Mouse (Mus musculus) adrenal gland (tissue): ENCODE data around the gene Gm156.
"Not testable (repeated sequence)": the region's sequence is repeated elsewhere in the genome, so short reads cannot be mapped to it uniquely, and the experiment has no call there.

ENCODE experiments used
- intact Hi-C: fragments of 180-260 bp; cut with DNase I; formaldehyde crosslinking; loops from one replicate; pipeline ENCODE4 v1.15.1; 2025
- long read RNA-seq, 2 experiments: library from polyadenylated mRNA; unstranded; transcript quantifications; one replicate each; pipeline ENCODE4 v2.0.0; 2020; ENCODE audit warnings: borderline replicate concordance in 1 of 2; ENCODE audit not compliant: insufficient replicate concordance in 1 of 2

Gm156 gene
- long read RNA-seq, experiment 1: 0 reads
- long read RNA-seq, experiment 2: 0 reads

DNA sequence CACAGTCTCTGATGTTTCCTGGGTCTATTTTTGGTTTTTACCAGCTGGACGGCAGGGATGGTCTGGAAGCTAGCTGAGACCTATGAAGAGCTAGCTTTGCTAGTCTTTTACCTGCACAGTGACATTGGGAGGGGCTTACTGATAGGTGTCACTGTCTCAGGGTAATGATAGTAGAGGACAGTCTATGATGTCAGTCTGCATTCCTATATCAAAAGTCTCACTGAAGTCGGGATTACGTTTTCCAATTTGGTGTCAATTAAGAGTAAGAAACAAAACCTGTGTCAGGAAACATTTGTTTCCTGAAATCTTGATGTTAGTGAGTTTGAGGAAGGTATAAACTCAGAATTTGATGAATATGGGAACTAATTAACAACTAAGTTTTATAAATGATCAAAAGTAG, at the start of gene Gm156:
Gm156 (minus strand) TSS at position 101 of the 400 bp plus-strand sequence.
- intact Hi-C loops: not testable (repeated sequence)

DNA sequence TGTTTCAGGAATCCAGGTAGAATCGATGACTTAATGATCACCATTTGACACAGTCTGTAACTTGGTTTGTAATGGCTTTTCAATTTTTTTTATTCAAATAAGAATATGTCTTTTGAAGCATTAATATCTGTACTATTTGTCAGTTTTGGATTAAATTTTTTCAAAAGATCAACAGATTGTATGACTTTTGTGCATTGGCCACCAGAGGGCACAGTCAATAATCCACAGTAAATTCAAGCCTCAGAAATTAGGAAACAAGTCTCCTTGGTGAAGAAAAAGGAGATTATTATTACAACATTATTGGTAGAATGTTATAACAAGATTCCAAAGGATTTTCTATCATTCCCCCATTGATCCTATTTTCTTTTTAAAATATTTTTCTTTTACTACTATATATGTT, 41.5 kb upstream of the Gm156 start:
- intact Hi-C loops: loop anchor here (10.0 kb wide), 2 partner anchors 241 to 1529 kb away; partner anchors contain the start of gene Styk1

DNA sequence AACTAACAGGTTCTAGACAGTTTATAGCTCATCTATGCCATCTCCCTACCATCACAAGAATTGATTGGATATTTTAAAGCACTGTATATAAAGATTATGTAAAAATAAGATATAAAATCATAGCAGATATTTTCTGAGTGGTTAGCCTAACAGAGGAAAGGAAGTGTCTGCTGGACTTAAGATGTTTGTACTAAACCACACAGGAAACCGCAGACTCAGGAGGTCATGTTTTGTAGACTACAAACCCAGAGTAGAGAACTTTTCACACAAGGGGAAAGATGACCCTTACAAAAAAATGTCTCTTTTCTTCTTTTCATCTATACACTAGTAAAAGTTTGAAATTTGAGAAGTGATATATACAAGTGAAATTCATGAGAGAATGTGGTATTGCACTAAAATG, 39.9 kb upstream of the Gm156 start:
- intact Hi-C loops: loop anchor here (5.0 to 10.0 kb wide), 3 partner anchors 37 to 1531 kb away; partner anchors contain the start of gene Styk1

DNA sequence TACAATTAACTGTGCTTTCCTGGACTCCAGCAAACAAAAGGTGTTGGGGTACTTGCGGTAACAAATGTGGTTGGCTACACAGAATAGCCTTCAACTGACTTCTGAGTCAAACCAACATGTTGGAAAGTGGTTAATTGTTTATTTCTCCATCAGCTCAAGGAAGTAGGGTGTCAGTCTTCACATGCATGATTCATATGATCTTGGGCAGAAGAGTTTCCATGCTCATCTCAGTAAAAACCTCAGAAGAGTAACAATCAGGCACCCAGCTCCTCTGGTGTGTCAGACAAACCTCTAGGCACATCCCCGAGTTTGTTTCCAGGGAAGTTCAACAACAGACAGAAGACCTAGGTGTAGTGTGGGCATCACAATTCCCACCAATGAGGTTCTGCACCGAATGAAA, 33.7 kb upstream of the Gm156 start:
- intact Hi-C loops: no loop called here

DNA sequence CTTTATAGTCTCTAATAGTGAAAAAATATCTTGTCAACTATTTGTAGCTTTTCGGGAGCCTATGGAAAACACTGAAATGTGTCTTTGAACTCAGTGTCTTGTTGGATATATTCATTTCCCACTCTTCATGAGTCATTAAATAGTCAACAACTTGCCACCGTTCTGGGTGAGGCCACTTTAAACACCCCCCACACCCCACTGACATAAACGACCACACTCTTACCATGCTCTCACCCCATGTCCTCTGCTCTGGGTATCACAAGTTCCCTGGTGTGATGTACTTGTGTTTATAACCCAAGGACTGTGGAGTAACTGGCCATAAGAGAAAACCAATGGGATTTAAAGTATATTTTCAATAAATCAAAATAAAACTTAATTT, 36.4 kb downstream of the Gm156 start:
- intact Hi-C loops: no loop called here

DNA sequence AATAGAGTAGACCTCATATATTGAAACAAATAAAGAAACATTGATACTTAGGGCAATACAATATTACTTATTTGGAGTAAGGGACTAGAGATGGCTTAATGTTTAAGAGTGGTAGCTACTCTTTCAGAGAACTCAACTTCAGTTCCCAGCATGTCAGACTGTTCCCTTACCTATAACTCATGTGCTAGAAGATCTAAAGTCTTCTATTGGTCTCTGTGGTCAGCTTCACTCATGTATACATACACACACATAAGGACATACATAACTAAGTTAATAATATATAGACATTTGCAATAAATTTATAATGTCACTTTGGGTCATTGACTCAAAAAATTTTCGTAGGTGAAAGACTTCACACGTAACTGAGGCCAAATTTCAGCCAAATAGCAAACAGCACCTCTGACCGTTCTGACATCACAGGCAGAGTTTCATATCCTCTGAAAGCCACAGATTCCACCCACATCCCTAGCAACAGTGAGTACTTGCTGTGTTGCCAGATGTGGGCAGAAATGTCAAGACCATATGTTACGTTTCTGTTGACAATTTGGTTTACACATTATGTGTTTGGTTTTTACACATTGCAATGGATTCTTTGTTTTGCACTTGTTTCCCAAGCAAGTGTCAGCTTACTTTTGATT, 36.9 kb downstream of the Gm156 start:
- intact Hi-C loops: no loop called here

DNA sequence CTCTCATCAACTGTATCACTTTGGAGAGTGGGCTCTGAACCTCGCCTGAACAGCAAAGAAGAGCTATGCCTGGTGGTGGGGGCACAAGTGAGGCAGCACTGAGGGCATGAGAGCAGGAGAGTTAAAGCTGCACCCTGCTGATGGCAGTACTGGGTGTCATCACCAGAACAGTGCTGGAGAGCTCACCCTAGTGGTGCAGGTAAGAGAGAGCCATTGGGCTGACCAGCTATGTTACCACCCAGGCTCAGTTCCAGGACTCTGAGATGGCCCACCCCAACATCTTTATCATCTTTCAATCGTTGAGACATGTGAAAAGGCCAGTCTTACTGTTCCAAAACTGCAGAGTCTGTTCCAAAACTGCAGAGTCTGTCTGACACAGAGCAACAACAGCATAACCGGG, 37.9 kb downstream of the Gm156 start:
- intact Hi-C loops: no loop called here

DNA sequence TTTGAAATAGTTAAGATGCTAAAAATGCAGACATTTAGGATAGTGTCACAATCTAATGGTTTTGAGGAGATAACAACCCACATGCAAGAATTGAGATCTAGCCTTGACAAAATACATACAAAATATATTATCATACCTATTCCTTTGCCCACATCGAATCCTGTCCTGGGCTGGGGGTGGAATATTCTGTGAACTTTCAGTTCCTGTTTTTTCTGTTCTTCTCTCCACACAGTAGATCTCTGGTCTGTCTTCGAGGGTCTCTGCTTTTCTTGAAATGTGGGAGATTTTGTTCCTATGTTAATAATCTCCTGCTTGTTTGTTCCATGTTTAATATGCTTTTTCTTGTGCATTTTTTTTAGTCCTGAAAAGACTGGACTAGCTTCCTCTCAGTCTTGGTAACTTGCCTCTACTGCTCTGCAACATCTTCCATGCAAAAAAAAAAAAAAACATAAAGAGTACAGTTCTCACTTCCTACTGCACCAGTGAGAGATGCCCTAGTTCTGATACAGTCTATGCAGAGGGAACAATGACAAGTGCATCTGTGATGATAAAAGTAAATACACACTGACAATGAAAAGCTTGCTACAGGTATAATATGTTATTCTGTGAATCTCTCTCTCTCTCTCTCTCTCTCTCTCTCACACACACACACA, 43.9 kb downstream of the Gm156 start, which contains the start of gene Klri2:
Klri2 (minus strand) TSS at position 416 of the 653 bp plus-strand sequence.
- intact Hi-C loops: loop anchor here (5.0 kb wide), 1 partner anchor 43 kb away; no protein-coding TSS in a partner anchor

DNA sequence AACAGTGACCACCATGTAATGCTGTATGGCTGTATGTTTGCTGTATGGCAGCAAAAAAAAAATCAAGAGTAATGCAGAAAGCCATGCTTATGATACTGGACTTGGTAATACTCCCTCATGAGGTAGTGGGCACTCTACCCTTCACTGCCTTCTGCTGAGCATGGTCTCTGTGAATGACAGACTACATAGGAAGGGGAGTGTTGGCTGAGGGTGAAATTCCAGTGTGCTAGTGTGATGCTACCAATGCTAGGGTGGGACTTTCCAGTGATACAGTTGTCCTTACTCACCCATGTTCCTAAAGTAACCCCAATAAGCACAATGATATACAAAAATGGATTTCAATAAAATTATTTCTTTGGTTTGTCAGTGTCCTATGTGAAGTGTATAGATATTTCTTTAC, 47.7 kb downstream of the Gm156 start:
- intact Hi-C loops: no loop called here

DNA sequence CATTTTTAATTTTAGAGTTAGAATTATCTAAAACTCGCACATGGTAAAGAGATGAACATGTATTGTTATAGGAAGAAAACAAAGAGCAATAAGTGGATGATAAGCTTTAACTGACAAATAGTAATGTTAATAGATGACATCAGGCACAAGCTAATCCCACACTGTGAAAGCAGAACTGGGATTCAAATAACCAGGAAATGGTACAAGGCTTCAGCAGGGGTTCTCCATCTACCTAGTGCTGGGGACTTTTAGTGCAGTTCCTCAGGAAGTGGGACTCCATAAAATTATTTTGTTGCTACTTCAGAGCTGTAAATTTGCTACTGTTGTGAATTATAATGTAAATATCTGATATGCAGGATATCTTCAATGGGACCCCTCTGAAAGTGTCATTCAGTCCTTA, 56.8 kb downstream of the Gm156 start:
- intact Hi-C loops: no loop called here

DNA sequence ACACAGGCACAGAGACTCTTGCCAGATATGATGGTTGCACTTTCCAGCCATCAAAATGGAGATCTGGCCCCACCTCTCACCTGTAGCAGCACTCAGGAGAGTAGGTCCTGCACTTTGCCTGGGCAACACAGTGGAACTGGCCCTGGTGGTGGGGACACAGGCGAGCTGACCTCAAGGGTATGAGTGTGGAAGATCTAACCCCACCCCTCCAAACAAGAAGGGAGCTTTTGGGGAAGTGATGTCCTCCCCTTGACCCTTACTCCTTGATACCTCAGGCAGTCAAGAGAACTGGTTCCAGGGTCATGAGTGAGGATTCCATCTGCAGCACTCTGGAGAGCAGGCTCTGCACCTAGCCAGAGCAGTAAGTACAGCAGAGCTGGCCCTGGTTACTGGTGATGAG, 62.7 kb downstream of the Gm156 start:
- intact Hi-C loops: no loop called here

DNA sequence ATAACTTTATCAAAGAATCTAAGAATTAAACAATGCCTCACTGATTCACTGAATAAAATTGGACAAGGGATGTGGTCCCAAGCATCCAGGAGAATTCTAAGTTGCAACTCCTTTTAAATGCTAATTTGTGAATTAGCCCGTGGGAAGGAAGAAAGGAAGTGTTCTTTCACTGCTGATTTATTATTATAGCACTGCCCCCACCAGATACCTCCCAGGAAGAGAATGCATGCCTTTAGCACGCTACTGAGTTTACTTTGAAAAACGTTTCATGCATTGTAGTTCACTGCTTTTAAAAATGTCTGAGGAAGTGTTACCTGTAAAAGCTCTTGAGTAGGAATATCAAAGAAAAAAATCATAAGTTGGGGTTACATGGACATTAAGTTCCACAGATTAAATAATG, 63.6 kb downstream of the Gm156 start:
- intact Hi-C loops: no loop called here

DNA sequence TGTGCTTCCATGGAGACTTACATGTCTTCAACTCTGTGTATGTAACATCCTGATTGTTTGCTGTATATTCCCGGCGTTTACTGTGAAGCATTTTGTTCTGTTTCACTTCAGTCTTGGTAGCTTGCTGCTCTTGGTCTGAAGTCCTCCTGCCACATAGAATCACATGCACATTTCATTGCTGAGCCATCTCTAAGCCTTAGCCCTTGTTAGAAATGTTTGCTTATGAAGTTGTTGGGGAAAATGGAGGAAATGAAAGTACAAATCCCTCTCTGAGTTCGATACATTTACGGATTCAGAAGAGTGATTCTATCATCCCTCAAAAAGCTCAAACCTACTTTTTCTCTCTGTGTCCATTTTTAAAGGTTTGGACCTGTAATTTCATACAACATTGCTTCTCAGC, 67.0 kb downstream of the Gm156 start, which contains the start of gene Klri1:
Klri1 (minus strand) TSS at position 101 of the 400 bp plus-strand sequence.
- intact Hi-C loops: no loop called here
